Comparison of ENCODE assay signal across 8 mouse cellular contexts in genomic region chr1:24107378-24107777, GRCm38 (mm10). TPM values are rescaled to one million over a fixed set of nuclear protein-coding genes. Genes with fewer than 3 reads are reported as not detected.
DNase-seq lines count a peak whose midpoint lies in the region; ATAC-seq and TF ChIP-seq lines count a peak whose summit lies in the region.

No protein-coding gene starts in this region.

- intact Hi-C loops in gastrocnemius, adult 2 months (cut with DNase I), result no loop called here
- intact Hi-C loops in gastrocnemius, postnatal 36 days (cut with DNase I), result no loop called here

- no peaks in the 10 kb centered on the region for H3K36me3 ChIP-seq in hindbrain, embryonic 14.5 days (replicated peaks; ENCODE audit: control insufficient read depth, insufficient read depth)
- no peaks in the 10 kb centered on the region for H3K36me3 ChIP-seq in neural tube, embryonic 12.5 days

- TF ChIP-seq CTCF in gastrocnemius, adult 2 months (IDR thresholded peaks at IDR 0.05), result no peak

- no peak overlapping the region for H3K4me3 ChIP-seq in gastrocnemius, adult 2 months
- H3K4me3 ChIP-seq in hindbrain, embryonic 14.5 days (replicated peaks; ENCODE audit: low read length), result no peak overlapping the region
- no peak overlapping the region for H3K4me3 ChIP-seq in neural tube, embryonic 12.5 days

- no peak overlapping the region for H3K27ac ChIP-seq in gastrocnemius, adult 2 months
- no peak overlapping the region for H3K27ac ChIP-seq in hindbrain, embryonic 14.5 days
- no peak overlapping the region for H3K27ac ChIP-seq in neural tube, embryonic 12.5 days

- peak; percentile 51; the same call in 1 of the 2 replicates for ATAC-seq in hindbrain, embryonic 14.5 days (ENCODE audit: low FRiP score)
- ATAC-seq in neural tube, embryonic 12.5 days (ENCODE audit: low FRiP score, low read depth), result peak; percentile 77

- H3K4me2 ChIP-seq in hindbrain, embryonic 14.5 days (replicated peaks), result peak overlapping the region; percentile 30
- peak overlapping the region; percentile 27; the same call in 1 of the 2 replicates for H3K4me2 ChIP-seq in neural tube, embryonic 12.5 days (replicated peaks)

- DNase-seq in gastrocnemius, adult 2 months, result peak; percentile 17
- DNase-seq in gastrocnemius, postnatal 36 days, result no peak
- peak; percentile 57 for DNase-seq in NIH3T3 (ENCODE audit: low read depth)
- no peak for DNase-seq in hindbrain, embryonic 14.5 days (ENCODE audit: low spot score)
- DNase-seq in liver, result peak; percentile 10
- no peak for DNase-seq in thymus, postnatal 25 days
- DNase-seq in gastrocnemius, postnatal 10 days, result no peak

- WGBS in hindbrain, embryonic 14.5 days, result 31% methylated on average over 11 of the region's 11 CpGs
- 33% methylated on average over 11 of the region's 11 CpGs for WGBS in neural tube, embryonic 12.5 days

- H3K9ac ChIP-seq in hindbrain, embryonic 14.5 days, result peak overlapping the region; percentile 38; the same call in 1 of the 2 replicates
- no peak overlapping the region for H3K9ac ChIP-seq in neural tube, embryonic 12.5 days

- H3K9me3 ChIP-seq in hindbrain, embryonic 14.5 days (ENCODE audit: control insufficient read depth, low read length), result no peaks in the 10 kb centered on the region
- no peaks in the 10 kb centered on the region for H3K9me3 ChIP-seq in neural tube, embryonic 12.5 days

- H3K4me1 ChIP-seq in hindbrain, embryonic 14.5 days (replicated peaks; ENCODE audit: control insufficient read depth, insufficient read depth, low read length), result no peaks in the 10 kb centered on the region
- H3K4me1 ChIP-seq in neural tube, embryonic 12.5 days, result peaks cover 4% of the 10 kb centered on the region; the same call in 1 of the 2 replicates

- no peaks in the 10 kb centered on the region for H3K27me3 ChIP-seq in hindbrain, embryonic 14.5 days (ENCODE audit: control insufficient read depth, insufficient read depth, low read length)
- H3K27me3 ChIP-seq in neural tube, embryonic 12.5 days (replicated peaks), result no peaks in the 10 kb centered on the region

RNA-seq across cellular contexts. Expression of gene Fam135a, which starts 7.2 kb away (rescaled TPM):
- 10 to 100 TPM; 18.4 to 19.9 TPM for total RNA-seq in gastrocnemius, adult 2 months (2021)
- 10 to 100 TPM; 15.3 to 17.8 TPM for total RNA-seq in gastrocnemius, postnatal 36 days (2021)
- polyA plus RNA-seq in hindbrain, embryonic 14.5 days (2014; fragmentation: Nextera tagmentation; extraction: Ambion mirVana), result 27.4 and 27.6 TPM in 2 replicates
- polyA plus RNA-seq in neural tube, embryonic 12.5 days (2016; fragmentation: Nextera tagmentation; extraction: Ambion mirVana), result 42.9 and 49.3 TPM in 2 replicates
- total RNA-seq in gastrocnemius, postnatal 10 days (2021), result 10 to 100 TPM; 21.5 to 27.6 TPM

Comparison
In these comparisons a context has a peak if more than half of its experiments do, and no peak if none do; other contexts are left out.
1. DNase-seq: peak in gastrocnemius, adult 2 months (single experiment), NIH3T3 (single experiment) and liver (single experiment); none in gastrocnemius, postnatal 36 days (0 of 2), hindbrain, embryonic 14.5 days (single experiment), thymus, postnatal 25 days (single experiment) and gastrocnemius, postnatal 10 days (single experiment).